Mouse (Mus musculus) thymus, adult 2 months (tissue): ENCODE results near the gene Nos1ap. TPM values are rescaled to one million over a fixed set of nuclear protein-coding genes. Genes with fewer than 3 reads are reported as not detected.

Experiments used
- DNase-seq: peaks from one replicate; pipeline ENCODE4 v3.0.0; 2021
- H3K27ac ChIP-seq: fragments of 200-500 bp; 2 replicates; pipeline ENCODE4 v1.5.1; 2012; ENCODE audit warnings: low read length, control low read depth; ENCODE audit not compliant: control insufficient read depth, insufficient read depth
- H3K27me3 ChIP-seq: fragments of 200-500 bp; 2 replicates; pipeline ENCODE4 v1.6.1; 2012; ENCODE audit warnings: mild to moderate bottlenecking, low read length, moderate library complexity, mixed read lengths; ENCODE audit not compliant: control insufficient read depth, insufficient read depth
- H3K36me3 ChIP-seq: fragments of 200-500 bp; 2 replicates; pipeline ENCODE4 v1.6.1; 2012; ENCODE audit warnings: mild to moderate bottlenecking, low read length, moderate library complexity; ENCODE audit not compliant: control insufficient read depth, insufficient read depth
- H3K4me1 ChIP-seq: fragments of 200-500 bp; replicated peaks from 2 replicates; pipeline ENCODE4 v1.6.1; 2012; ENCODE audit warnings: low read length; ENCODE audit not compliant: control insufficient read depth, insufficient read depth
- H3K4me3 ChIP-seq: fragments of 200-500 bp; 2 replicates; pipeline ENCODE4 v1.5.1; 2012; ENCODE audit warnings: mild to moderate bottlenecking, low read length, control low read depth, moderate library complexity; ENCODE audit not compliant: control insufficient read depth, insufficient read depth
- CTCF ChIP-seq: fragments of 200-500 bp; IDR thresholded peaks from 2 replicates; pipeline ENCODE4 v1.5.1; 2012; ENCODE audit warnings: mild to moderate bottlenecking, control low read depth, low read length, moderate library complexity, borderline replicate concordance; ENCODE audit not compliant: control insufficient read depth, poor library complexity, insufficient read depth; ENCODE audit errors: extremely low read depth
- POLR2A ChIP-seq: fragments of 200-500 bp; IDR thresholded peaks from 2 replicates; pipeline ENCODE4 v1.6.1; 2012; ENCODE audit warnings: mild to moderate bottlenecking, low read length, control low read depth, moderate library complexity; ENCODE audit not compliant: control insufficient read depth, poor library complexity, insufficient read depth; ENCODE audit errors: extremely low read depth
- WGBS: fragments of 180-500 bp; shearing (Covaris S2); methylation state at CpG from one replicate; pipeline ENCODE4 v1.1.7; 2018; 5-methylcytosine and 5-hydroxymethylcytosine counted together
- polyA plus RNA-seq: library from polyadenylated mRNA; depleted of rRNA; stranded (reverse); fragments of >200 nt; gene quantifications from 2 replicates; pipeline ENCODE4 v1.2.3, GENCODE M21; 2012

Nos1ap gene
- polyA plus RNA-seq, 1 experiment, result 3.3 TPM

DNA sequence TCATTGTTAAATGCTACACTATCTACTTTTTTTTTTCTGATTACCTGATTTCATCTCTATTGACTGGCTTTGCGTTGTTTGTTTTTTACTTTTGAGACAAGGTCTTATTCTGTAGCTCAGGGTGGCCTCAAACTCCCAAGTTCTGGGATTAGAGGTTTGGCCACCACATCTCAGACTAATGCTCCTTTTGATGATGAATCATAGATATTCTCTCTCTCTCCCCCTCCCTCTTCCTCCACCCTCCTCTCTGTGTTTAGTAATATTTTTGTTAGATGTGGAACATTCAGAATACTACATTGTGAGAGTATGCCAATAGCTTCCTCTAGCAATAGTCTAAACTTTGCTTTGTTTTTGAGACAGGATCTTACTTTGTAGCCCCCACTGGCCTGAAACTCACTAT is 33.8 kb upstream of the Nos1ap start:
- Histone ChIP-seq H3K4me1 (0 out of 2 replicates have a peak, but pooled peaks cover 2% of the 10 kb centered on the region), H3K36me3 (no peaks in the 10 kb centered on the region), H3K27me3 (no peaks in the 10 kb centered on the region), H3K4me3 (no peak overlapping the region), H3K27ac (no peak overlapping the region)
- DNase-seq, result no peak
- 97% methylated on average over 1 of the region's 1 CpGs for WGBS
- TF ChIP-seq POLR2A (no peak), CTCF (no peak)

DNA sequence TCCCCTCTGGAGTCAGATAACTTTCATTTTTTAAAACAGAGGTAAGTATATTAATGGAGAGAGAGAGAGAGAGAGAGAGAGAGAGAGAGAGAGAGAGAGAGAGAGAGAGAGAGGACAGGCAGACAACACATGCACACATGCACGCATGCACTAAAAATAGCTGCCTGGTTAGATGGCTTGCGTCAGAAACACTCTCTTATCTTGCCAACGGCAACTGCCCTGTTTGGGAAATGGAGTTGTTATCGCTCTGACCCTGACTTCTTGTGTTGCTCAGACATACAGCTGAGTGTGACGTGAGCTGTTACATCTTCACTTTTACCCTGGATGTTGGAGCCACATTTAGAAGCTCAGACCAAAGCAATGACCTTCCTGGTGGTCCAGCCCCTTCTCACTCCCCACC is 33.3 kb upstream of the Nos1ap start:
- 16% methylated on average over 5 of the region's 5 CpGs for WGBS
- Histone ChIP-seq H3K36me3 (no peaks in the 10 kb centered on the region), H3K27me3 (no peaks in the 10 kb centered on the region), H3K4me3 (no peak overlapping the region), H3K27ac (no peak overlapping the region), H3K4me1 (0 out of 2 replicates have a peak, but pooled peaks cover 2% of the 10 kb centered on the region)
- DNase-seq, result no peak
- no peak for TF ChIP-seq CTCF
- no peak for TF ChIP-seq POLR2A

DNA sequence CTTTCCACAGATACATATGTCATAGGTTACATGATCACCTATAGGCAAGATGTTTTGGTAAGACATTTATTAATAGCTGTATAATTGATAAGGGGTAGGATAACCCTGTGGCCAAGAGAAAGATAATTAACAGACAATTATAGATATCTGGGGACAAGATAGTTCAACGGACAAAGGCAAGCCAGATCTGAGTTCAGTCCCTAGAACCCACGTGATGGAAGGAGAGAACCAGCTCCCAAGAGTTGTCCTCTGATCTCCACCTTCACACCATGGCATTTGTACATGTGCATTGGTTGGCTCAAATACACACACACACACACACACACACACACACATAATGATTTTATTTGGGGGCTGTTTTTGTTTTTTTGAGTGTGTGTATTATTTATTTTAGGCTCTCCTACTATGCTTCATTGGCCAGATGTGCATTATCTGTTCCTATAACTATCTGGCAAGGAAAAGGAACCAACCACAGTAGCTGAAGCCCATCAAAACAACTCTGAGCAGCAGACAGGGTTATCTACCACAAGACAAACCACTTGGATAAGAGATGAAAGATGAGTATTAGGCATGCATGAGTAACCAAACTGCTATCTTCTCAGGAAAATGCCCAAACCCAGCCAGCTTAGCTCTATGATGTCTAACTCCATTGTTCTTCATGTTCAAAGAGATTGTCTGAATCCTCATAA is 30.2 kb upstream of the Nos1ap start:
- no peaks in the 10 kb centered on the region for H3K36me3 ChIP-seq
- DNase-seq, result no peak
- no peak overlapping the region for H3K27ac ChIP-seq
- H3K4me1 ChIP-seq, result 0 out of 2 replicates have a peak, but pooled peaks cover 2% of the 10 kb centered on the region
- H3K4me3 ChIP-seq, result no peak overlapping the region
- WGBS, result 95% methylated on average over 2 of the region's 2 CpGs
- no peak for TF ChIP-seq POLR2A
- TF ChIP-seq CTCF, result no peak
- H3K27me3 ChIP-seq, result no peaks in the 10 kb centered on the region

DNA sequence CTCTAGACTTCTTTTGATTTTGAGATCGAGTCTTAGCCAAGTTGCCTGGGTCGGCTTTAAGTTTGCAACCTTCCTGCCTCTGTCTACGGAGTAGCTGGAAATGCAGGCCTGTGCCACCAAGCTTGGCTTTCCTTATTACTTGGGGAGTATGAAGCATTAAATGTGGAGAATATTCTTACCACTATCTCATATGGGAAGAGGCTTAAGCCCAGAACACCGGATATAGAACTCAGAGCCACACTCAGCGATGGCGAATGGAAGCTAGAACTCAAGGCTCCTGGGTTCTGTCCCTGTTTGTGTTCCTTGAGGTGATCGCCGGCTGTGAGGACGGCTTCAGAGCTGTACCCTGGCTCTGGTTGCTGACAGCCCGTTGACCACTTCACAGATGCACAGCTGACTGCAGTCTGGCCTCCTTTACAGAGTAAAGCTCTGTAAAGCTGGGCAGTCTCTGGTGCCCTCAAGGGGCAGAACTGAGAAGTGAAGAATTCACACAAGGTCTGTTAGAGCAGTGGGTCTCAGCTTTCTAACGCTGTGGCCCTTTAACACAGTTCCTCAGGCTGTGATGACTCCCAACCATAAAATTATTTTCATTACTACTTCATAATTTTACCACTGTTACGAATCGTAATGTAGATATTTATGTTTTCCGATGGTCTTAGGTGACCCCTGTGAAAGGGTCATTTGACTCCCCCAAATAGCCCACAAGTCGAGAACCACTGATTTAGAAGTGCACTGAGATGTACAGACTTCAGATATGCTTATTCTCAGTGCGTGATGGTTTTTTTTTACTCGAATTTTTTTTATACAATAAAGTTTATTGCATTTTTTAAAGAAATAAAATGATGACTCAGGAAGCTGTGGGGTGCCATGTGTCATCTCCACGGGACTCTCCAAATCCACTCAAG is 23.6 kb upstream of the Nos1ap start:
- TF ChIP-seq POLR2A (no peak), CTCF (no peak)
- Histone ChIP-seq H3K4me3 (no peak overlapping the region), H3K36me3 (no peaks in the 10 kb centered on the region), H3K27ac (no peak overlapping the region), H3K4me1 (no peaks in the 10 kb centered on the region), H3K27me3 (no peaks in the 10 kb centered on the region)
- WGBS, result 69% methylated on average over 18 of the region's 18 CpGs
- peak; percentile 27 for DNase-seq

DNA sequence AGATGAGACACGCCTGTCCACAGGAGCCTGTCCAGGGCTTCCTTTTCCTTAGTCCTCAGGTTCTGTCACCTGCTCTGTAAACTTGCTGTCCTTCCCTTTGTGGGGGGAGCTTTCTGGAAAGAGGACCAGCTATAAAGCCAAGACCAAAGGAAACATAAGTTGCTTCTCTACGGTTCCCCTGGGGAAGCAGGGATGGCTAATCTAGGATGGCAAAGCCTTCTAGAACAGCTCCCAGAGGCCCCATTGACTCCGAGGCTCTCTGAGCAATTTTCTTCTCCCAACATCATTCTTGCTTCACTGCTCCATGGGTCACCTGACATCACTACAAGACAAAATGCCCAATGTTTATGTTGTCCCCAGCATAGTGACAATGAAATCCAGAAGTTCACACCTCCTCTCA is 22.0 kb upstream of the Nos1ap start:
- no peak for TF ChIP-seq POLR2A
- TF ChIP-seq CTCF, result no peak
- H3K36me3 ChIP-seq, result no peaks in the 10 kb centered on the region
- no peak for DNase-seq
- H3K4me3 ChIP-seq, result no peak overlapping the region
- no peak overlapping the region for H3K27ac ChIP-seq
- H3K27me3 ChIP-seq, result no peaks in the 10 kb centered on the region
- WGBS, result 96% methylated on average over 3 of the region's 3 CpGs
- H3K4me1 ChIP-seq, result no peaks in the 10 kb centered on the region

DNA sequence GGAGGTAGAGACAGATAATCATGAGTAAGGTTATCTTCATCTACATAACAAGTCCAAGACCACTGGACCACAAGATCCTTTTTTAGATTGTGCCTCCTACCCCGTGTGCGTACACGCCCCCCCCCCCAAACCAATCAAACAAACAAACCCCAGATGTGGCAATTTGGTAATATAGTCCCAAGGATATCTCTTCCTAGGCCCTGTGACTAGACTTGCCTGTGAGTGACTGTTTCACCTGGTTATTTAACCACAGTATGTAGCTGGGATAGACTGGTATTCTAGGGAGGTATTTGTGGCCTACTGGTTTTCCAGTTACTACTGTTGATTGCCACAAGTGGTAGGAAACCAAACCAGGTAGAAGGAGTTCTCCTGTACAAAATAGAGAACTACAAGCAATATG is 21.0 kb upstream of the Nos1ap start:
- TF ChIP-seq CTCF (no peak), POLR2A (no peak)
- Histone ChIP-seq H3K36me3 (no peaks in the 10 kb centered on the region), H3K4me1 (no peaks in the 10 kb centered on the region), H3K27ac (no peak overlapping the region), H3K27me3 (no peaks in the 10 kb centered on the region), H3K4me3 (no peak overlapping the region)
- DNase-seq, result no peak
- WGBS, result 71% methylated on average over 3 of the region's 3 CpGs
